8 mouse cellular contexts compared by ENCODE assay signal in genomic region chr8:47413524-47414257, GRCm38 (mm10). TPM values are rescaled to one million over a fixed set of nuclear protein-coding genes. Genes with fewer than 3 reads are reported as not detected.
DNase-seq lines count a peak whose midpoint lies in the region; ATAC-seq and TF ChIP-seq lines count a peak whose summit lies in the region.

No protein-coding gene starts in this region.

- H3K79me2 ChIP-seq in CH12.LX (replicated peaks; ENCODE audit: control insufficient read depth, extremely low read depth, insufficient read depth, poor library complexity, severe bottlenecking): no peaks in the 10 kb centered on the region

- H3K4me1 ChIP-seq in CH12.LX (ENCODE audit: control insufficient read depth in 1 of 2, insufficient read depth in 2 of 2): peaks cover 0 to 3% of the 10 kb centered on the region in 2 experiments; a peak in 1 of 4 replicates
- peaks cover 27% of the 10 kb centered on the region for H3K4me1 ChIP-seq in forebrain, embryonic 15.5 days
- H3K4me1 ChIP-seq in liver, embryonic 16.5 days (ENCODE audit: control insufficient read depth, low read depth, low read length): no peaks in the 10 kb centered on the region
- H3K4me1 ChIP-seq in olfactory bulb, adult 2 months (ENCODE audit: control insufficient read depth, insufficient read depth, low read length): peaks cover 18% of the 10 kb centered on the region

- H3K36me3 ChIP-seq in CH12.LX (replicated peaks in 1 of 2; ENCODE audit: control insufficient read depth in 1 of 2, insufficient read depth in 1 of 2, low read length in 1 of 2): no peaks in the 10 kb centered on the region
- no peaks in the 10 kb centered on the region for H3K36me3 ChIP-seq in forebrain, embryonic 15.5 days
- no peaks in the 10 kb centered on the region for H3K36me3 ChIP-seq in liver, embryonic 16.5 days (ENCODE audit: control insufficient read depth, insufficient read depth)

- DNase-seq in CH12.LX (ENCODE audit: extremely low read depth): peak; percentile 27
- peak; percentile 71 to 86 for DNase-seq in adrenal gland, postnatal 36 days
- peak; percentile 71 for DNase-seq in heart, postnatal 36 days
- DNase-seq in large intestine, adult 2 months (ENCODE audit: low read depth, low spot score): peak; percentile 4
- DNase-seq in urinary bladder, postnatal 14 days (ENCODE audit: low spot score): peak; percentile 71

- no peak for TF ChIP-seq CTCF in CH12.LX (conservative IDR thresholded peaks at IDR 0.05 in 1 of 2, IDR thresholded peaks at IDR 0.05 in 1 of 2; ENCODE audit: low read depth in 2 of 2, low read length in 2 of 2)
- 0 out of 2 replicates have a peak, but pooled peaks have one; percentile 7 for TF ChIP-seq CTCF in olfactory bulb, adult 2 months (IDR thresholded peaks at IDR 0.05; ENCODE audit: insufficient read depth, low read depth, low read length)

- WGBS in forebrain, embryonic 15.5 days: under 1% methylated on average over 46 of the region's 46 CpGs
- under 1% methylated on average over 46 of the region's 46 CpGs for WGBS in large intestine, adult 2 months
- under 1% methylated on average over 33 of the region's 46 CpGs for WGBS in liver, embryonic 16.5 days (ENCODE audit: insufficient replicate concordance)
- 0% methylated on average over 46 of the region's 46 CpGs for WGBS in olfactory bulb, adult 2 months

- dilution Hi-C loops in CH12.LX (cut with MboI; ENCODE audit: extremely low pct_ligation_motif_present, extremely low pct_unique_long_range_greater_than_20kb, low sequenced_read_pairs): no loop called here

- in situ Hi-C loops in CH12.LX (cut with MboI; ENCODE audit: low pct_ligation_motif_present, low pct_unique_long_range_greater_than_20kb, low sequenced_read_pairs): no loop called here

- H3K4me3 ChIP-seq in CH12.LX (replicated peaks in 1 of 3; ENCODE audit: low read depth in 2 of 3, low read length in 2 of 3, poor library complexity in 1 of 3): peak overlapping the region; percentile 32 to 76 (median 71)
- peak overlapping the region; percentile 62 for H3K4me3 ChIP-seq in forebrain, embryonic 15.5 days
- peak overlapping the region; percentile 59 for H3K4me3 ChIP-seq in liver, embryonic 16.5 days (ENCODE audit: low read depth, low read length)
- peak overlapping the region; percentile 63 for H3K4me3 ChIP-seq in olfactory bulb, adult 2 months (ENCODE audit: insufficient read depth, low read depth, low read length)

- no peak for TF ChIP-seq RAD21 in CH12.LX (IDR thresholded peaks at IDR 0.05; ENCODE audit: low read depth, low read length)

- TF ChIP-seq EP300 in CH12.LX (IDR thresholded peaks at IDR 0.05; ENCODE audit: low read length): no peak

- intact Hi-C loops in heart, postnatal 36 days (cut with DNase I): loop anchor here (2.0 to 10.0 kb wide), 4 partner anchors 33 to 261 kb away; partner anchors contain the start of genes Ing2, Rwdd4a and Trappc11

- H3K27me3 ChIP-seq in CH12.LX (replicated peaks): no peaks in the 10 kb centered on the region
- peaks cover 36% of the 10 kb centered on the region for H3K27me3 ChIP-seq in forebrain, embryonic 15.5 days
- peaks cover 57% of the 10 kb centered on the region for H3K27me3 ChIP-seq in liver, embryonic 16.5 days (ENCODE audit: control insufficient read depth, insufficient read depth, low read depth, low read length)

- ATAC-seq in forebrain, embryonic 15.5 days (replicated peaks): peak; percentile 83
- 0 out of 2 replicates have a peak, but pooled peaks have one; percentile 30 for ATAC-seq in liver, embryonic 16.5 days (ENCODE audit: low read depth)

- H3K27ac ChIP-seq in CH12.LX (ENCODE audit: insufficient read depth, low read depth): no peak overlapping the region
- no peak overlapping the region for H3K27ac ChIP-seq in forebrain, embryonic 15.5 days (replicated peaks)
- no peak overlapping the region for H3K27ac ChIP-seq in liver, embryonic 16.5 days (ENCODE audit: low read length)
- H3K27ac ChIP-seq in olfactory bulb, adult 2 months (ENCODE audit: insufficient read depth, low read depth, low read length): peak overlapping the region; percentile 44

- H3K9me3 ChIP-seq in CH12.LX (replicated peaks; ENCODE audit: low read length): peaks cover 8% of the 10 kb centered on the region
- H3K9me3 ChIP-seq in forebrain, embryonic 15.5 days: no peaks in the 10 kb centered on the region
- H3K9me3 ChIP-seq in liver, embryonic 16.5 days (replicated peaks; ENCODE audit: control insufficient read depth, low read length): no peaks in the 10 kb centered on the region

- H3K9ac ChIP-seq in CH12.LX (ENCODE audit: insufficient read depth, low read depth): peak overlapping the region; percentile 64
- peak overlapping the region; percentile 44 for H3K9ac ChIP-seq in forebrain, embryonic 15.5 days (replicated peaks)
- H3K9ac ChIP-seq in liver, embryonic 16.5 days (ENCODE audit: low read depth, low read length): peak overlapping the region; percentile 31

- no peak for TF ChIP-seq POLR2A in CH12.LX (IDR thresholded peaks at IDR 0.05; ENCODE audit: low read depth, low read length)
- TF ChIP-seq POLR2A in olfactory bulb, adult 2 months (IDR thresholded peaks at IDR 0.05; ENCODE audit: insufficient read depth, low read depth, low read length): no peak

- H3K4me2 ChIP-seq in CH12.LX (ENCODE audit: insufficient read depth, low read depth, poor library complexity, severe bottlenecking): peak overlapping the region; percentile 58
- peak overlapping the region; percentile 98 for H3K4me2 ChIP-seq in forebrain, embryonic 15.5 days (replicated peaks)
- peak overlapping the region; percentile 60 for H3K4me2 ChIP-seq in liver, embryonic 16.5 days (ENCODE audit: low read depth, low read length)

TF ChIP-seq in CH12.LX, 34 proteins besides CTCF, POLR2A, EP300 and RAD21:
- no peak for TF ChIP-seq HCFC1 (IDR thresholded peaks at IDR 0.05; ENCODE audit: low read depth, low read length)
- 0 out of 2 replicates have a peak, but pooled peaks have one; percentile 21 for TF ChIP-seq ELF1 (IDR thresholded peaks at IDR 0.05; ENCODE audit: low read depth, low read length)

RNA-seq across cellular contexts. Expression of gene Stox2, which starts 32.5 kb away (rescaled TPM):
- total RNA-seq in CH12.LX (2012; rRNA removed) (0.38 and 0.42 TPM in 2 replicates), CH12.LX (2014; rRNA removed) (0.20 and 0.23 TPM in 2 replicates)
- polyA plus RNA-seq in CH12.LX (2012; ENCODE audit: insufficient read length, low read depth): 0.93 and 1.0 TPM in 2 replicates
- total RNA-seq in adrenal gland, postnatal 36 days (2021): 10 to 100 TPM; 11.4 to 14.3 TPM
- 47.2 and 51.9 TPM in 2 replicates for polyA plus RNA-seq in forebrain, embryonic 15.5 days (2015; fragmentation: Nextera tagmentation; extraction: Ambion mirVana)
- 10 to 100 TPM; 10.1 to 13.6 TPM for total RNA-seq in heart, postnatal 36 days (2021)
- polyA plus RNA-seq in large intestine, adult 2 months (2012; rRNA removed): 1.3 and 1.8 TPM in 2 replicates
- 0.30 and 0.33 TPM in 2 replicates for polyA plus RNA-seq in liver, embryonic 16.5 days (2015; fragmentation: Nextera tagmentation; extraction: Ambion mirVana)
- 219 and 288 TPM in 2 replicates for polyA plus RNA-seq in olfactory bulb, adult 2 months (2012; ENCODE audit: insufficient read depth, insufficient read length, low replicate concordance, missing spikeins)

Comparison
In these comparisons a context has a peak if more than half of its experiments do, and no peak if none do; other contexts are left out.
1. DNase-seq: peak in every context shown above with its lines; median percentile 78 in adrenal gland, postnatal 36 days; 71 in heart, postnatal 36 days; 71 in urinary bladder, postnatal 14 days; 27 in CH12.LX; 4 in large intestine, adult 2 months.
2. RNA of gene Stox2, which starts 32.5 kb away (polyA plus RNA-seq): 219 to 288 TPM in olfactory bulb, adult 2 months and 47.2 to 51.9 TPM in forebrain, embryonic 15.5 days; 1.3 to 1.8 TPM in large intestine, adult 2 months, 0.93 to 1.0 TPM in CH12.LX and 0.30 to 0.33 TPM in liver, embryonic 16.5 days; every median in the first group is over 10 times any median in the second.
3. Peak in every context shown above with its lines, with median percentiles within 50 percentile points of each other: H3K4me2 ChIP-seq, H3K4me3 ChIP-seq and H3K9ac ChIP-seq.